Mouse (Mus musculus) macrophage (primary cell): ENCODE data around the gene Rsph1. TPM values are rescaled to one million over a fixed set of nuclear protein-coding genes. Genes with fewer than 3 reads are reported as not detected.
"Not testable (repeated sequence)": the region's sequence is repeated elsewhere in the genome, so short reads cannot be mapped to it uniquely, and the experiment has no call there.

Source experiments
- H3K27ac ChIP-seq: fragments of 350-480 bp; formaldehyde crosslinking; 2 replicates; pipeline ENCODE4 v1.9.0; 2021
- H3K36me3 ChIP-seq: fragments of 350-480 bp; formaldehyde crosslinking; 2 replicates; pipeline ENCODE4 v1.9.0; 2021; ENCODE audit errors: inconsistent target
- H3K4me3 ChIP-seq: fragments of 350-480 bp; formaldehyde crosslinking; 2 replicates; pipeline ENCODE4 v1.9.0; 2021; ENCODE audit errors: inconsistent target
- H3K79me2 ChIP-seq: fragments of 350-480 bp; formaldehyde crosslinking; 2 replicates; pipeline ENCODE4 v1.9.0; 2021; ENCODE audit errors: inconsistent target
- WGBS: methylation state at CpG from one replicate; pipeline ENCODE4 v1.1.7; 2026; ENCODE audit warnings: inconsistent platforms; ENCODE audit not compliant: missing documents; 5-methylcytosine and 5-hydroxymethylcytosine counted together
- polyA plus RNA-seq: library from polyadenylated mRNA; stranded (reverse); fragments of 250-400 nt; gene quantifications from 3 replicates; pipeline ENCODE4 v1.2.4, GENCODE M21; 2018; ENCODE audit warnings: inconsistent platforms

Rsph1 gene
- polyA plus RNA-seq, 1 experiment from 2014 or later, result 0.92 TPM

DNA sequence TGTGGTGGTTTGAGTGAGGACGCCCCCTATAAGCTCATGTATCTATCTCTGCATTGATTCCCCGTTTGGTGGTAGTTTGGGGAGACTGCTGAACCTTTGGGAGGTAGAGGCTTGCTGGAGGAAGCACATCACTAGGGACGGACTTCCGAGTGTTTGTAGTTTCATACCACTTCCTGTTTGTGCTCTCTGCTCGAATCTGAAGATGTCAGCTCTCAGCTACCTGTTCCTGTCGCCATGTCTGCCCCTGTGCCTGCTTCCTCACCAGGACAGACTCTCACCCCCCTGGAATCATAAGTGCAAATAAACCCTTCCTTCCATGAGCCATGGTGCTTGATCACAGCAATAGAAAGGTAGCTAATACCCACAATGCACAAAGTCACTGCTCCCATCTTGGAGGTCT is 2.0 kb downstream of the Rsph1 start:
- 48% methylated on average over 6 of the region's 6 CpGs for WGBS

DNA sequence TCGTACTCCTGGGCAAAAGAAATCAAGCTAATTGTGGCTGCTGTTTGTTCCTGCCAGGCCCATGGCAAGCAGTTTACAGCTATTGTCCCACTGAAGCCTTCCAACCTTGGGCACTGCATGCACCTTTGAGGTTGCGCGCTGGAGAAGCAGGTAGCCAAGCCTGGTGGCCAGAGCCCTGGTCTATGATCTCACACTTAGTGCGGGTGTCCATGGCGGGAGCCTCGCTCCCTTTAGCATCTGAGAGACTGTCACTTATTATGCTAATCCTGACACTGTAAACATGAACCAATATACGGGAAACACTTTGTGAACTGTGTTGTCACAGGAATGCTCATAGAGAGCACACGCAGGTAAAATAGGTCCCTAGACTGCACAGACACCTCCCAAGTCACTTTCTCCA is 3.6 kb downstream of the Rsph1 start:
- Histone ChIP-seq H3K79me2 (no peaks in the 10 kb centered on the region), H3K4me3 (no peak overlapping the region), H3K27ac (no peak overlapping the region), H3K36me3 (no peaks in the 10 kb centered on the region)
- 99% methylated on average over 8 of the region's 8 CpGs for WGBS

More for the DNA sequence above, 2.0 kb downstream of the Rsph1 start:
- no peak overlapping the region for H3K27ac ChIP-seq
- H3K4me3 ChIP-seq, result no peak overlapping the region
- H3K36me3 ChIP-seq, result no peaks in the 10 kb centered on the region
- H3K79me2 ChIP-seq, result no peaks in the 10 kb centered on the region

DNA sequence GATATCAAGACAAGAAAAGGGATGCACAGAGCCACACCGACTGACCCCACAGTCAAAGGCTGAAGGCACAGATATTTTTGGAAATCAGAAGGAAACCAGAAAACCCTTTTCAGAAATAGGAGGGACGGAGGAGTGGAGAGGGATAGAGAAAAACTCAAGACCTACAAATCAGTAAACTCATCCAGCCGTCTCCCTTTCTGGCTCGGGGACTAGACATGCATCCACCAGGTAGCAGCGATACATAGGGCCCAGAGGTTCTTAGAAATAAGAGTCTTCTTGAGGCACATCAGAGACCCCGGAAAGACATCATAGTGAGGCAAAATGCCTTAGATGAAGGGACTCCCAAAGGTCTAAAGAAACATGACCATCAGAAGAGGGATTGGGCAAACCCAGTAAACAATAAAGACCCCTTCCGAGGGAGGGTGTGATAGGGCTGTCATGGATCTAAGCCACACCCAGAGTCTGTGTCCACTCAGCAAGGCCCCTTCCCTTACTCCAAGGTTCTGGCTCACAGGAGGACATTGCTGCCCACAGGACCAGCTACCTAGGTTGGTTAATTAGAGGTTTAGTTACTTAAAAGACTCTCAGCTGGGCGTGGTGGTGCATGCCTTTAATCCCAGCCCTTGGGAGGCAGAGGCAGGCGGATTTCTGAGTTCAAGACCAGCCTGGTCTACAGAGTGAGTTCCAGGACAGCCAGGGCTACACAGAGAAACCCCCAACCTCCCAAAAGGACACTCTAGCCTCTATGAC is 4.6 kb downstream of the Rsph1 start:
- Histone ChIP-seq H3K79me2 (no peaks in the 10 kb centered on the region), H3K4me3 (no peak overlapping the region), H3K27ac (no peak overlapping the region), H3K36me3 (no peaks in the 10 kb centered on the region)
- WGBS, result 93% methylated on average over 9 of the region's 9 CpGs

DNA sequence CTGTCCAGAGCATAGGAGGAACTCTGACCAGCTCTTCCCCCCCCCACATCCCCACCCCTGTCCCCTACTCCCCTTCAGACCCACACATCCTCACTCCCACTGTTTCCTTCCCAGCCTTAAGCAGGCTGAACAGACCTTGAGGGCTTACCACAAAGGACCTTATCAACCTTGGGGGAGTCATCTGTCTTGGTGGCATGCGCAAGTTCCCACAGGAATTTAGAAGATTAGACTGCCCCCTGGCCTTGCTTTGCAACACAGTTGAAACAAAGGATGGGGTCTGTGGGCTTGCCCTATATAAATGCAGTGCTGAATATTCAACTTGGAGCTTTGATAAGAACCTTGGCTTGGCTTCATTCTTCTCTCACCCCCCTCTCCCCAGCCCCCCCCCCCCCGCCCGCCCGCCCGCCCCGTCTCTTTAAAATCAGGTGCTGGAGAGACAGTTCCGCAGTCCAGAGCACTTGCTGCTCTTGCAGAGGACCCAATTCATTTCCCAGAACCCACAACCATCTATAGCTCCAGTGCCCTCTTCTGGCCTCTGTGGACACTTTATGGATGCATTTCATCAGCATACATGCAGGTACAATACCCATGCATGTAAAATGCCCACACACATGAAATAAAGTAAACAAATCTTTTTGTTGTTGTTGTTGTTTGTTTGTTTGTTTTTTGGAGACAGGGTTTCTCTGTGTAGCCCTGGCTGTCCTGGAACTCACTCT is 5.9 kb downstream of the Rsph1 start:
- no peaks in the 10 kb centered on the region for H3K36me3 ChIP-seq
- H3K79me2 ChIP-seq, result no peaks in the 10 kb centered on the region

DNA sequence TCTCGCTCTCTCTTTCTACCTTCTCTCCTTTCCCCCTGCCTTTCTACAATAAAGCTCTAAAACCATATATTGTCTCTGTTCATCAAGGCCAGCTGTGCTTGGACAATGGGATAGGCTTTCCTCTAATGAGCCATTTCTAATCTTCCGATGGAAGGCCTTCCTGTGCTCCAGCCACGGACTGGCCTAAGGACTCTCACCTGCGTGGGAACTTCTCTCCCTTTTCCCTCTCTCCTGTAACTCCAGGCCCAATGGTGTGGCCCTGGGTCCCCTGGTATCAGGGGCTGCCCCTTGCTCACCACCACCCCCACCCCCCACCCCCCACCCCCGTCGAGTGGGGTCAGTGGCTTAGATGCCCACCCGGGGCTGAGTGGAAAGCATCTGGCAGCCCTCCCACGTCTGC is 6.4 kb downstream of the Rsph1 start:
- 71% methylated on average over 7 of the region's 8 CpGs for WGBS
- H3K4me3 ChIP-seq, H3K36me3 ChIP-seq, H3K79me2 ChIP-seq, H3K27ac ChIP-seq: not testable (repeated sequence)

More for the DNA sequence above, 5.9 kb downstream of the Rsph1 start:
- H3K27ac ChIP-seq, result no peak overlapping the region
- WGBS, result 56% methylated on average over 2 of the region's 7 CpGs
- no peak overlapping the region for H3K4me3 ChIP-seq

DNA sequence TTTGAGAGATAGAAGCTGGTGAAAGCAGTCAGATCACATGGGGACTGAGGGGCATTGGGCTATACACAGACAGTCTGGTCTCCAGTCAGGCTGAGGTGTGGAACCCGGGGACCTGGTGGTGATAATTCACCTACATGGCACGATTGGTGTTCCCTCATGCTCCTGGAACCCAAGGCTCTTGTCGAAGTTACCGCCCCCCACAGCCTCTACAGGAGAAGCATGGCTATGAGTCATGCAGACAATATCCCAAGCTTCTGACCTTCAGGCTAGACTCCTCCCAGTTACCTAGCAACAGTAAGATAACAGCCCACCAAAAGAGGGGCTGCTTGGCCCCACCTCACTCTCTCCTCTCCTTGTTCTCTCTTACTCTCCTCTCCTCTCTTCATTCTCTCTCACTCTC is 6.9 kb downstream of the Rsph1 start:
- Histone ChIP-seq H3K27ac (no peak overlapping the region), H3K36me3 (no peaks in the 10 kb centered on the region), H3K79me2 (no peaks in the 10 kb centered on the region), H3K4me3 (no peak overlapping the region)
- 87% methylated on average over 4 of the region's 4 CpGs for WGBS

DNA sequence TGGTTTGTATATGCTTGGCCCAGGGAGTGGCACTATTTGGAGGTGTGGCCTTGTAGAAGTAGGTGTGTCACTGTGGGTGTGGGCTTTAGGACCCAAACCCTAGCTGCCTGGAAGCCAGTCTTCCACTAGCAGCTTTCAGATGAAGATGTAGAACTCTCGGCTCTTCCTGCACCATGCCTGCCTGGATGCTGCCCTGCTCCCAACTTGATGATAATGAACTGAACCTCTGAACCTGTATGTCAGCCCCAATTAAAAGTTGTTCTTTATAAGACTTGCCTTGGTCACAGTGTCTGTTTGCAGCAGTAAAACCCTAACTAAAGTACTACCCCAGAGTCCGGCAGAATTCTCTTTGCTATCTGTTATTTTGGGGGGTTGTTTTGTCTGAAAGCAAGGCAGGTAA is 7.4 kb downstream of the Rsph1 start:
- Histone ChIP-seq H3K36me3 (no peaks in the 10 kb centered on the region), H3K4me3 (no peak overlapping the region), H3K79me2 (no peaks in the 10 kb centered on the region), H3K27ac (no peak overlapping the region)
- 100% methylated on average over 2 of the region's 2 CpGs for WGBS

DNA sequence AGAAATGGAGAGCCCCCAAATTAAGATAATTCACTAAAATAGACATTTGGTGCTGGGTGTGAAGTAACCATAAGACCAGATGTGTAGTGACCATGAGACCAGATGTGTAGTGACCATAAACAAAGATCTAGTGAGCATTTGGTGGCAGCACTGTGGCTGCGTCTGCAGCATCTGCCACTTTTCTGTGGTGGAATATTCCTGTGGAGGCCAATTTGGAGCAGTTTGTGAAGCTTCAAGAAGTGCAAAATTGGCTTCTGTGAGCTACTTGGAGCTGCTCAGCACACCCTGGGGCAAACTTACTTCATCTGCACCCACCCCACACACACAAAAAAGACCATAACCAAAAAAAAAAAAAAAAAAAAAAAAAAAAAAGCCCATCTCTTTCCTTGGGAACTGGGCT is 9.2 kb downstream of the Rsph1 start:
- H3K4me3 ChIP-seq, result no peak overlapping the region
- no peak overlapping the region for H3K27ac ChIP-seq
- H3K36me3 ChIP-seq, result no peaks in the 10 kb centered on the region
- H3K79me2 ChIP-seq, result no peaks in the 10 kb centered on the region
- WGBS, result 86% methylated on average over 1 of the region's 1 CpGs

DNA sequence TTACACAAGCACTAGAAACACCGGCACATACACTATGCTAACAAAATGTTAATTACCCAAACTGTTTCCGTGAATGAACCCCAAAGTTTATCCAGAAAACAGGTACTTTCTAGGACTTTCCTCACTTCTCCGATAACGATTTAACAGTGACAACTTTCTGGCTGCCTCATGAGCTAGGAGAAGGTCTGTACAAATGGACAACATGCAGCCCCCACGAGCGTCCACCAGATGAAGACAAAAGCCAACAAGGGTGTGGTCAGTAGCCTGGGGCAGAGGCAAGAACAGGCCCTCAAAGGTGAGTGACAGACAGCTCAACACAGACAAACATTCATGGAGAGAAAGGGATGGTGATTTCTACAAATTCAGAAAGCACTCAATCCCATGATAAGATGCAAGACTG is 9.6 kb downstream of the Rsph1 start:
- no peak overlapping the region for H3K27ac ChIP-seq
- no peak overlapping the region for H3K4me3 ChIP-seq
- no peaks in the 10 kb centered on the region for H3K36me3 ChIP-seq
- 96% methylated on average over 6 of the region's 6 CpGs for WGBS
- no peaks in the 10 kb centered on the region for H3K79me2 ChIP-seq

DNA sequence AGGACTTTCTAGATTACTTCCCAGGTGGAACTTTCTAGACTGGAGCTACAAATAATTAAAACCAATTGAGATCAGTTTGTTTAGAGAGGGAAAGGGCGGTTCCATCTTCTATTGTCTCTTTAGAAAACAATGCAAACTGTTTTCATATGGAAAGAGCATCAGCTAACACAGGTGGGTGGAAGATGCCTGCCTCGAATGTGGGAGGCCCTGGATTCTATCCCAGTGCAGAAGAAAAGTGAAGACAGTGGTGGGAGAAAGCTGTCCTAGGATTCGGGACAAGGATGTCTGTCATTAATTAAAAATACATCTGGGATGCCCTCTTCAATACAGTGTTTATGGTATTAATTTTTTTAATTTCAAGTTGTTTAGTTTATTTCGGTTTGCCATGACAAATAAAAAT is 10.0 kb downstream of the Rsph1 start:
- Histone ChIP-seq H3K79me2 (no peaks in the 10 kb centered on the region), H3K27ac (no peak overlapping the region), H3K36me3 (no peaks in the 10 kb centered on the region), H3K4me3 (no peak overlapping the region)
- 90% methylated on average over 4 of the region's 4 CpGs for WGBS

DNA sequence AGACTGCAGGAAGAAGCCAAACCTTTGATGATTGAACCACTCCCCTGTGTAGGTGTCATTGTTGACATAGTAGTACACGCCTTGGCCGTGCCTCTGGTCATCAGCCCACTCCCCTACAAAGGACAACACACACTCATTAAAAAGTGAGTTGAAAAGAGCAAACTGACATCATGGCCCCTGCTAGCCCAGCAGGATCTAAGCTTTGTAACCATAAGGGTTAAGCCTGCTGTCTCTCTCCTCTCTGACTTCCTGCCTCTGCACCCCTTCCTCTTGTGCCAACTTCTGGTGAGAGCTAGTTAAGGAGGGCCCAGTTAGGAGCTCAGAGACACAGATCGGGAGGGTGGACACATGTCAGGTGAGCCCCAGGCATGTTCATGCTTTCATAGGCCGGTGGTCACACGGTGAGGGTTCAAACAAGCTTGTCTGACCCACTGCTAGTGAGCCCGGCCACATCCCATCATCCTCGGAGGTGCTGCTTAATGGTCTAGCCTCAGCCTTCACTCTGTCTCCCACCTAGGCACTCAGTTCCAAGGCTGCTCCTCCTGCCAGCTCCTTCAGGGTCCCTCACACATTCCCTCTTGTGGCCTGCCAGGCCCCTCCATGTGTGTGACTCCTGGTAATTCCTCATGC is 10.7 kb downstream of the Rsph1 start:
- Histone ChIP-seq H3K27ac (no peak overlapping the region), H3K36me3 (no peaks in the 10 kb centered on the region), H3K79me2 (no peaks in the 10 kb centered on the region), H3K4me3 (no peak overlapping the region)
- WGBS, result 81% methylated on average over 7 of the region's 7 CpGs

DNA sequence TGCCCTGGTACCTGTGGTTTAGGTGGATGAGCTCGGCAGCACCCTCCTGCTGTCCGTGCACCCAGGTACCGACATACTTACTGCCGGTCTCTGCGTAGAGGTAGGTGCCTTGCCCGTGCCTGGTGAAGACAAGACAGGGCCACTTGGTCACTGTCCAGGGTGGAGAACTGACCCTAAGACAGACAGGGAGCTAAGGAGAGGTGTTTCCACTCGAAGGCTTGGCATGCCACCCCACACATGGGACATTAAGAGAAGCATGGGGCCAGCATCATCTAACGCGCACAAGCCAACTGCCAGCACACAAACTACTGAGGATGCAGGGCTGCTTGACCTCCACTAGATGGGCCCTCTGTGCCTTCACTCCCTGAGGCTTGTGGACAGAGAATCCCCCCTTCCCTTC is 11.4 kb downstream of the Rsph1 start:
- Histone ChIP-seq H3K4me3 (no peak overlapping the region), H3K79me2 (no peaks in the 10 kb centered on the region), H3K36me3 (no peaks in the 10 kb centered on the region), H3K27ac (no peak overlapping the region)
- 92% methylated on average over 8 of the region's 9 CpGs for WGBS

DNA sequence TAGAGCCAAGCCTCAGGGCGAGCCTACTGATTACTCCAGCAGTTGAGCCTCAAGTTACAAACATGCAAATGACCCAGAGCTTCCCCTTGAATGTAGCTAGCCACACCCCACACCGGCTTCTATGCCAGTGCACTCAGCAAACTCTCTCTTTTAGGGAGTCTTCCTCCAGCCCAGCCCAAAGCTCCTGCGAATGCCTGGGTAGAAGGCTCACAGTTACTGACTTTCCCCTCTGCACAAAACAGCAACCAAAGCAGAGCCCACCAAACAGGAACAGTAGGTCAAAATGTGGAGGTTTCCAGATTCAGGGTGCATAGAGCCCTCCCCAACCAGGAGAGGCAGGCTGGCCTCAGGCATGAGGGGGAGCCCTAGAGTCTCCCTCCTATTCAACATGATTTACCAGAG is 12.0 kb downstream of the Rsph1 start:
- Histone ChIP-seq H3K36me3 (no peaks in the 10 kb centered on the region), H3K4me3 (no peak overlapping the region), H3K79me2 (no peaks in the 10 kb centered on the region), H3K27ac (no peak overlapping the region)
- WGBS, result 4% methylated on average over 3 of the region's 3 CpGs

DNA sequence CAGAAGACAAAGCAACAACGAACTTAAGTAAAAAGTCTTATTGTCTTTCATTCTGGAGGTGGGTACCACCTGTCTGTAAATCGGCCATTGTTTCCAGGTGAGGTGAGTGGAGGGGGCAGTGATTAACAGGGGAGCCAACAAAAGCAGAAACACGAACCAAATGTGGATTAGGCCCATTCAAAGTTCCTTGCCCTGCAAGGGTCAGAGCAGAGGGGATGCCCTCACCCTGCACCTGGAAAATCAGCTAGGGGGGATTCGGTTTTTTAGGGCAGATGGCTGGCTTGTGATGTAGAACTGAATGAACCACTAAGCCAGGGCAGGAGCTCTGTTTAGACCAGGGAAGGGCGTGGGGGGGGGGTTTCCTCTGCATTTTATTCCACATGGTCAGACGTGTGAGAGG is 12.8 kb downstream of the Rsph1 start:
- WGBS, result 87% methylated on average over 6 of the region's 6 CpGs

DNA sequence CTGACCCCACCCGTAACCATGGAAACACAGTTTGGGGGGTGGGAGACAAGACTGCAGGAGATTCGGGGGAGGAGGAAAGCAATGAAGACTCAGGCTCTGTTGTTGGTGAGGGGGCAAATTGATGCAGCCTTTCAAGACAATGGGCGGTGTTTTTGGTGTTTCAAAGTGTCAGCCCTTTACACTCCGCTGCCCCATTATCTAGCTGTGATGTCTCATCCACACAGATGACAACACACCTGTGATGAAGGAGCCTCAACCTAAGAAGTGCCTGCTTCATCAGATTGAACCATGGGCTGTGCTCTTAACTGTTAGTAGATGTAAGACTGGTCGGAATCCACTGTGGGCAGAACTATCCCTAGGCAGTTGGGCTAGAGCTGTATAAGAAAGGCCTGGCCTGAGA is 13.4 kb downstream of the Rsph1 start:
- Histone ChIP-seq H3K36me3 (no peaks in the 10 kb centered on the region), H3K79me2 (no peaks in the 10 kb centered on the region), H3K4me3 (no peak overlapping the region), H3K27ac (no peak overlapping the region)
- 96% methylated on average over 5 of the region's 5 CpGs for WGBS

More for the DNA sequence above, 12.8 kb downstream of the Rsph1 start:
- no peak overlapping the region for H3K4me3 ChIP-seq
- H3K79me2 ChIP-seq, result no peaks in the 10 kb centered on the region
- H3K27ac ChIP-seq, result no peak overlapping the region
- no peaks in the 10 kb centered on the region for H3K36me3 ChIP-seq
